Mouse (Mus musculus): ENCODE results near the gene Smco4. TPM values are rescaled to one million over a fixed set of nuclear protein-coding genes. Genes with fewer than 3 reads are reported as not detected.
"Not testable (repeated sequence)": the region's sequence is repeated elsewhere in the genome, so short reads cannot be mapped to it uniquely, and the experiment has no call there.

The Smco4 gene
- polyA plus RNA-seq, 1 experiment from 2014 or later: 1.5 TPM

GRCm38 (mm10) chr9:15529965-15530320 is 36.7 kb downstream of the Smco4 start:
- no peak overlapping the region for H3K4me3 ChIP-seq (replicated peaks)
- ATAC-seq: no peak
- H3K4me2 ChIP-seq (replicated peaks): no peak overlapping the region
- H3K4me1 ChIP-seq (replicated peaks): peaks cover 31% of the 10 kb centered on the region
- no peaks in the 10 kb centered on the region for H3K9me3 ChIP-seq
- 97% methylated on average over 2 of the region's 2 CpGs for WGBS
- H3K27ac ChIP-seq: no peak overlapping the region
- H3K36me3 ChIP-seq: no peaks in the 10 kb centered on the region
- no peak overlapping the region for H3K9ac ChIP-seq (replicated peaks)
- no peaks in the 10 kb centered on the region for H3K27me3 ChIP-seq

DNA sequence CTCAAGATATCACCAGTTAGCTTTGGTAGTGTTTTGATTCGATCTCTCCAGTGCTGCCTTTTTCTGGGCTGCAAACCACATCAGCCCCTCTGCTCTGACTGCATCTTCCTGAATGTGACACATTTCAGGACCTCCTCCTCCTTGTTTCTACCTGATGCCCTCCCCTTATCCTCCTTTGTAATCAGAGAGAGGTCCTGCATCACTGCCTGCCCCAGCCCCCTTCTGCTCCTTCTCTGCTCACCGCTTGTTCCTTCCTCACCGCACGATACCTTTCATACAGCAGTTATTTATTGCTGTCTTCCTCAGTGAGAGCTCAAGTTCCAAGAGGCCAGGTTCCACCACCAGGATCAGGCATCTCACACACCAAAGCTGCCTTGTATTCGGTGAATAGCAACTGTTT is 38.0 kb downstream of the Smco4 start:
- Histone ChIP-seq H3K9ac (replicated peaks) (no peak overlapping the region), H3K9me3 (no peaks in the 10 kb centered on the region), H3K27me3 (no peaks in the 10 kb centered on the region), H3K4me2 (replicated peaks) (no peak overlapping the region), H3K36me3 (no peaks in the 10 kb centered on the region), H3K4me1 (replicated peaks) (peaks cover 31% of the 10 kb centered on the region), H3K4me3 (replicated peaks) (no peak overlapping the region), H3K27ac (no peak overlapping the region)
- WGBS: 92% methylated on average over 5 of the region's 5 CpGs
- no peak for ATAC-seq

DNA sequence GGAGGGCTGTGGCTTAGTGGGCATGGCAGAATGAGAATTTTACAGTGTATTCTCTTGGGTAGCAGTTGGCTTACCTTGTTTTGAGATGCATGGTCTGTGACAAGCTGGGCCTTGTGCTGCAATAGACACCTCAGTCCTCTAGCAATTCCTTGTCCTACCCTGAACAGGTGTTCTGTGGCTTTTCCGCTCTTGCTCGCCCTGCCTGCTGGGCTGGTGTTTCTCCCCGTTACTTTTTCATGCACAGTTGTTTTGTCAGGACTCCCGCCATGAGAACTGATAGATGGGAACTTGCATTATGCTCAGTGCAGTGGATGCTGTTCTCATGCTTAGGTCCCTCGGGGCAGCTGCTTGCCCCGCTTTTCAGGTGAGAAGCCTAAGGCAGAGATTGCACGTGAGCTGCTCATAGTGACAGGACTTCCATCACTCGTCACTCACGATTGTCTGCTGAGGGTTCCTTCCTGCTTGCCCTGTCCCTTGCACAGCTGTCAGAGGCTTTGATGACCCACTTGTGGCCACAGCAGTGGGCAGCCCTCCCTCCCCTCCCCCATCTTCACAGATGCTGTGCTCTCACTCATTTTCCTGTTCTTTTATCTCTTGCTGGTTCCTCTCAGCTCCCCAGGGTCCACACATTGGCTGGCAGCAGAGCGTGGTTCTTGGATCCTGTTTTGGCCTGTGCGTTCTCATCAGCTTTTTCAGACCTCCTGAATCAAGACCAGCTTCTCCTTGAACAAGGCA is 40.3 kb downstream of the Smco4 start:
- Histone ChIP-seq H3K4me2 (replicated peaks) (no peak overlapping the region), H3K27me3 (no peaks in the 10 kb centered on the region), H3K27ac (no peak overlapping the region), H3K4me3 (replicated peaks) (no peak overlapping the region), H3K36me3 (no peaks in the 10 kb centered on the region), H3K4me1 (replicated peaks) (peaks cover 24% of the 10 kb centered on the region), H3K9me3 (no peaks in the 10 kb centered on the region), H3K9ac (replicated peaks) (no peak overlapping the region)
- no peak for ATAC-seq
- 76% methylated on average over 11 of the region's 11 CpGs for WGBS

GRCm38 (mm10) chr9:15534110-15534509 is 40.9 kb downstream of the Smco4 start:
- Histone ChIP-seq H3K4me2 (replicated peaks) (no peak overlapping the region), H3K4me1 (replicated peaks) (peaks cover 18% of the 10 kb centered on the region), H3K9me3 (no peaks in the 10 kb centered on the region), H3K36me3 (no peaks in the 10 kb centered on the region), H3K9ac (replicated peaks) (no peak overlapping the region), H3K4me3 (replicated peaks) (no peak overlapping the region), H3K27ac (no peak overlapping the region), H3K27me3 (no peaks in the 10 kb centered on the region)
- WGBS: 89% methylated on average over 2 of the region's 2 CpGs
- no peak for ATAC-seq

GRCm38 (mm10) chr9:15535418-15535817 is 42.2 kb downstream of the Smco4 start:
- ATAC-seq: no peak
- Histone ChIP-seq H3K9ac (replicated peaks) (no peak overlapping the region), H3K9me3 (no peaks in the 10 kb centered on the region), H3K4me3 (replicated peaks) (no peak overlapping the region), H3K4me1 (replicated peaks) (peaks cover 8% of the 10 kb centered on the region), H3K27me3 (no peaks in the 10 kb centered on the region), H3K27ac (no peak overlapping the region), H3K36me3 (no peaks in the 10 kb centered on the region), H3K4me2 (replicated peaks) (no peak overlapping the region)
- WGBS: 52% methylated on average over 5 of the region's 5 CpGs

- 91% methylated on average over 5 of the region's 5 CpGs for WGBS
- peak; percentile 41; the same call in 1 of the 2 replicates for ATAC-seq
- no peaks in the 10 kb centered on the region for H3K36me3 ChIP-seq
These were observed 43.7 kb downstream of the Smco4 start for GRCm38 (mm10) chr9:15536861-15537426.

GRCm38 (mm10) chr9:15537455-15538048 is 44.3 kb downstream of the Smco4 start:
- no peak overlapping the region for H3K9ac ChIP-seq (replicated peaks)
- H3K4me2 ChIP-seq (replicated peaks): no peak overlapping the region
- no peaks in the 10 kb centered on the region for H3K36me3 ChIP-seq
- ATAC-seq: no peak
- no peak overlapping the region for H3K27ac ChIP-seq
- no peak overlapping the region for H3K4me3 ChIP-seq (replicated peaks)
- H3K9me3 ChIP-seq: no peaks in the 10 kb centered on the region
- H3K4me1 ChIP-seq (replicated peaks): peaks cover 8% of the 10 kb centered on the region
- WGBS: 94% methylated on average over 3 of the region's 3 CpGs
- no peaks in the 10 kb centered on the region for H3K27me3 ChIP-seq

More at GRCm38 (mm10) chr9:15536861-15537426, 43.7 kb downstream of the Smco4 start:
- Histone ChIP-seq H3K4me2 (replicated peaks) (no peak overlapping the region), H3K27me3 (no peaks in the 10 kb centered on the region), H3K4me1 (replicated peaks) (peaks cover 8% of the 10 kb centered on the region), H3K9me3 (no peaks in the 10 kb centered on the region), H3K4me3 (replicated peaks) (no peak overlapping the region), H3K27ac (no peak overlapping the region), H3K9ac (replicated peaks) (no peak overlapping the region)

DNA sequence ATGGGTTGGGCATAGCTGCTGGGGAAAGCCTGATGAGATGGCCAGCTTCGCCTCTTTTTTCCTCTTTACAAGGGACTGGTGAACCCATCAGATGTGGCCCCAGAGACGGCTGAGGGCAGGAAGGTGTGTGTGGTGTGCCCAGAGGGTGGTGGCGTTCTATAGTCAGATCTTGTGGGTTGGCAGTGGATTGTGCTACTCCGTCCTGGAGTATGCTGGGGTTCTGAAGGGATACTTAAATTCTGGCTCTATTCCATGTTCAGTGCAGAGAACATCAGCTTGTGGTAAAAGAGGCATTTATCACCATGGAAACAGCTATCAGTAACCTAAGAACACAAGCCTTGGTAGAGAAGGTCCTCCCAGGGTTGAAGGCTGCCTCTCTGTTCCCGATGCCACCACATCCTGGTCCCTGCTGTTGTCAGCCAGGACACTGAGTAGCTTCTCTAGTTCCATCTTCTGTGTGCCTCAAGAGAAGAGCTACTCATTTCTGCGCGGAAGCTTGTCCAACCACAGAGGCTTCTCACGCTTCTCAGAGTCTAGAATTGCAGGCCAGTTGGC is 45.8 kb downstream of the Smco4 start:
- H3K36me3 ChIP-seq: no peaks in the 10 kb centered on the region
- H3K9ac ChIP-seq (replicated peaks): no peak overlapping the region
- no peaks in the 10 kb centered on the region for H3K27me3 ChIP-seq
- H3K4me1 ChIP-seq (replicated peaks): peaks cover 1% of the 10 kb centered on the region
- no peak overlapping the region for H3K4me3 ChIP-seq (replicated peaks)
- no peak overlapping the region for H3K4me2 ChIP-seq (replicated peaks)
- 91% methylated on average over 8 of the region's 8 CpGs for WGBS
- ATAC-seq: no peak
- no peak overlapping the region for H3K27ac ChIP-seq
- H3K9me3 ChIP-seq: no peaks in the 10 kb centered on the region

DNA sequence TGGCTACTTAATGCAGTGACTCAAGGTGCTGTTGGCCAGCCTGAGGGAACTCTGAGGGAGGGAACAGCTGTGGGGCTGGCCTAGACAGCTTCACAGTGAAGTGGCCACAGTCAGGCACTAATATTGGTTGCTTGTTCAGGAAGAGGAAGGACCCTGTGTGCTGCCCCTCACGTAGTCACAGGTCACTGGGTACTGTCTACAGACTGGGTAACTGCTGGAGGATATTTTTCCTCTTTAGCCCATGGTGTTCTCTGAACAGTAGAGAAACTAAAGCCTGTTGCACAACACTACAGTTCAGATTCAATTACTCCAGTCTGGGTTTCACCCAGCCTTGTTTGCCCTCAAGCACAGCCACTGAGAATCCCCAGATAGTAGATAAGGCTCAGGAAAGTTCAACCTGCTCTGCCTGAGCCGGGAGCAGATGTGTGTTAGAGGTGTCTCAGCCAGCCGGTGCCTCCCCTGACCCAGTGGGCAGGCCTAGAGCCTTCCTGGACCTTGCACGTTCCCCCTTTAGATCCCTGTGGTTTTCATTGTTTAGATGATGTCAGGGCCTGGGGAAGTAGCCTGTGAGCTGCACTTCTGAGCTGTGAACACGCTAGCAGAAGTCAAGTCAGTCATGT is 48.6 kb downstream of the Smco4 start:
- WGBS: 76% methylated on average over 5 of the region's 5 CpGs
- Histone ChIP-seq H3K36me3 (no peaks in the 10 kb centered on the region), H3K4me3 (replicated peaks) (no peak overlapping the region), H3K27me3 (no peaks in the 10 kb centered on the region), H3K9ac (replicated peaks) (no peak overlapping the region), H3K4me2 (replicated peaks) (no peak overlapping the region), H3K9me3 (no peaks in the 10 kb centered on the region), H3K27ac (no peak overlapping the region), H3K4me1 (replicated peaks) (no peaks in the 10 kb centered on the region)
- no peak for ATAC-seq

DNA sequence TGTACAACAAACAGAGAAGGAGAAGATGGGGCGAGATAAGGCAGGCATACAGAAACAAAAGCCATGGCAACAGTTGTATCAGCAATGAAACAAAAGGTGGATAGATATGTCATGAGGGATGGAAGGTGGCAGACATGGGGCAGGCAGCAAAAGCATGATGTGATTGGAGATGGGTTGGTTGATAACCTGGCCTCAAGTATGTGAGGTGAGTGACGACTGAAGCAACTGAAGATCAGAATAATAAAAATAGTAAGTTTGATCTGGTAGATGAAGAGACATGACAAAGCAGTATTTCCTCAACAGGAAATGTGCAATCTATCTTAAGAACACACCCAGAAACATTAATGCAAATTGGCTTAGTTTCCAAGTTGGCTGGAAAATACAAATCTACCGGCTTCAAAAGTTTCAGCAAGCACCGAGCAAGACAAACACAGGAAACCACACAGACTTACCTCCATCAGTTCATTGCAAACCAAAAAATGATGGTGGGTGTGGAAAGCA is 57.3 kb downstream of the Smco4 start:
- no peak for ATAC-seq
- Histone ChIP-seq H3K27ac (no peak overlapping the region), H3K4me3 (replicated peaks) (no peak overlapping the region), H3K9ac (replicated peaks) (no peak overlapping the region), H3K27me3 (no peaks in the 10 kb centered on the region), H3K9me3 (no peaks in the 10 kb centered on the region), H3K4me2 (replicated peaks) (no peak overlapping the region), H3K4me1 (replicated peaks) (0 out of 2 replicates have a peak, but pooled peaks cover 8% of the 10 kb centered on the region), H3K36me3 (no peaks in the 10 kb centered on the region)
- WGBS: 90% methylated on average over 4 of the region's 4 CpGs

- not testable (repeated sequence) for H3K27me3 ChIP-seq; H3K36me3 ChIP-seq; ATAC-seq; H3K9me3 ChIP-seq; H3K4me3 ChIP-seq (replicated peaks); H3K27ac ChIP-seq; H3K9ac ChIP-seq (replicated peaks); H3K4me2 ChIP-seq (replicated peaks); H3K4me1 ChIP-seq (replicated peaks)
- WGBS: 97% methylated on average over 6 of the region's 6 CpGs
These were observed 57.8 kb downstream of the Smco4 start for GRCm38 (mm10) chr9:15551073-15551472.
